Mouse (Mus musculus): ENCODE results near the gene Uck2. TPM values are rescaled to one million over a fixed set of nuclear protein-coding genes. Genes with fewer than 3 reads are reported as not detected.

The Uck2 gene
- 58.4 and 63.4 TPM in 2 replicates for polyA plus RNA-seq (2015; fragmentation: Nextera tagmentation; extraction: Ambion mirVana)

DNA sequence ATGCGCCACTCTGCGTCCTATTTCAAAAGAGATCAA, at the start of gene Uck2:
Gene Uck2, minus strand, starts transcription at position 1 of the 36 bp plus-strand sequence.
- ATAC-seq (ENCODE audit: low FRiP score), result no peak
- Histone ChIP-seq H3K9ac (peak within 1 kb of the TSS; percentile 94), H3K27ac (peak within 1 kb of the TSS; percentile 98), H3K4me3 (peak within 1 kb of the TSS; percentile 90), H3K9me3 (no peaks in the 10 kb centered on the region), H3K27me3 (peaks cover 4% of the 10 kb centered on the region; the same call in 1 of the 2 replicates), H3K4me2 (peak within 1 kb of the TSS; percentile 71), H3K36me3 (no peaks in the 10 kb centered on the region), H3K4me1 (replicated peaks) (peaks cover 36% of the 10 kb centered on the region)
- 0% methylated on average over 2 of the region's 2 CpGs for WGBS

GRCm38 (mm10) chr1:167331106-167331505, 46.0 kb upstream of the Uck2 start:
- Histone ChIP-seq H3K9ac (no peak overlapping the region), H3K4me1 (replicated peaks) (no peaks in the 10 kb centered on the region), H3K4me2 (no peak overlapping the region), H3K27me3 (no peaks in the 10 kb centered on the region), H3K36me3 (peaks cover 52% of the 10 kb centered on the region), H3K4me3 (no peak overlapping the region), H3K27ac (no peak overlapping the region), H3K9me3 (no peaks in the 10 kb centered on the region)
- WGBS, result 92% methylated on average over 8 of the region's 8 CpGs
- ATAC-seq (ENCODE audit: low FRiP score), result no peak

GRCm38 (mm10) chr1:167328776-167329175, 43.7 kb upstream of the Uck2 start:
- no peak overlapping the region for H3K4me3 ChIP-seq
- peaks cover 62% of the 10 kb centered on the region for H3K36me3 ChIP-seq
- WGBS, result 85% methylated on average over 6 of the region's 6 CpGs
- H3K4me1 ChIP-seq (replicated peaks), result no peaks in the 10 kb centered on the region
- ATAC-seq (ENCODE audit: low FRiP score), result no peak
- no peak overlapping the region for H3K9ac ChIP-seq
- H3K4me2 ChIP-seq, result no peak overlapping the region
- H3K27me3 ChIP-seq, result no peaks in the 10 kb centered on the region
- H3K27ac ChIP-seq, result no peak overlapping the region
- H3K9me3 ChIP-seq, result no peaks in the 10 kb centered on the region

GRCm38 (mm10) chr1:167321691-167322090, 36.6 kb upstream of the Uck2 start:
- H3K36me3 ChIP-seq, result peaks cover 81% of the 10 kb centered on the region
- no peaks in the 10 kb centered on the region for H3K9me3 ChIP-seq
- no peak for ATAC-seq (ENCODE audit: low FRiP score)
- H3K4me1 ChIP-seq (replicated peaks), result no peaks in the 10 kb centered on the region
- no peak overlapping the region for H3K27ac ChIP-seq
- no peak overlapping the region for H3K4me3 ChIP-seq
- no peaks in the 10 kb centered on the region for H3K27me3 ChIP-seq
- no peak overlapping the region for H3K9ac ChIP-seq
- H3K4me2 ChIP-seq, result no peak overlapping the region
- 96% methylated on average over 6 of the region's 6 CpGs for WGBS

DNA sequence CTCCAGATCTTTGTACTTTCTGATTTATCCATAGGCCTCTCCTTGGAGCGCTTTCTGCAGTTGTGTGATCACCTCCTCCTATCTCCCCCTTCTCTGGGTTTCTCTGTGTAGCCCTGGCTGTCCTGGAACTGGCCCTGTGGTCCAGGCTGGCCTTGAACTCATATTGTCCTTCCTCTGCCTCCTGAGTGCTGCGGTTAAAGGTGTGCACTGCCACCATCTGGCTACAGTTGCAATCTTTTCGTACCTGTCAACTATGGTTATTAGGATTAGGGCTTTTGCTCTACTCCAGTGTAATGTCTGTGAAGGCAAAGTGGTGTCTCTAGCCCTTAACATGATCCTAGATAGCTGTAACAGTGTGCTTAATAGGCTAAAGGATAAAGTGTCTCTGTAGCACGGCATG, 28.1 kb upstream of the Uck2 start:
- H3K4me1 ChIP-seq (replicated peaks), result peaks cover 9% of the 10 kb centered on the region
- H3K9ac ChIP-seq, result no peak overlapping the region
- no peak for ATAC-seq (ENCODE audit: low FRiP score)
- WGBS, result 87% methylated on average over 4 of the region's 4 CpGs
- peaks cover 42% of the 10 kb centered on the region for H3K36me3 ChIP-seq
- no peaks in the 10 kb centered on the region for H3K9me3 ChIP-seq
- H3K4me2 ChIP-seq, result no peak overlapping the region
- H3K27me3 ChIP-seq, result no peaks in the 10 kb centered on the region
- H3K27ac ChIP-seq, result no peak overlapping the region
- H3K4me3 ChIP-seq, result no peak overlapping the region

DNA sequence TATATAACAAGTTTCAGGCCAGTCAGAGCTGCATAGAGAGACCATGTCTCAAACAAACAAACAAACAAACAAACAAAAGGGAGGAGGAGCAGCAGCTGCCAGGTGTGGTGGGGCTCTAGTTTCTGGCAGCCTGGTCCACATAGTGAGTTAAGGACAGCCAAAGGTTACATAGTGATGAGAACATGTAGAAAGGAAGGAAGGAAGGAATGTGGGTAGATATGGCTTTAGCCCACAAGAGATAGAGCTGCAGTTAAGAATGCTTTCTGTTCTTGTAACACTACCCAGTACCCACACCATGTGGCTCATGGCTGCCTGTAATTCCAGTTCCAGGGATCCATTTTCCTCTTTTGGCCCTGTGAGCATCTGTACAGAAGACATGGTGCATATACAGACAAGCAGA, 27.2 kb upstream of the Uck2 start:
- H3K9me3 ChIP-seq, result no peaks in the 10 kb centered on the region
- H3K36me3 ChIP-seq, result peaks cover 33% of the 10 kb centered on the region
- peaks cover 13% of the 10 kb centered on the region for H3K4me1 ChIP-seq (replicated peaks)
- no peak for ATAC-seq (ENCODE audit: low FRiP score)
- H3K4me3 ChIP-seq, result no peak overlapping the region
- no peaks in the 10 kb centered on the region for H3K27me3 ChIP-seq
- no peak overlapping the region for H3K4me2 ChIP-seq
- no peak overlapping the region for H3K27ac ChIP-seq
- no peak overlapping the region for H3K9ac ChIP-seq

- peak within 1 kb of the TSS; percentile 81 for H3K4me3 ChIP-seq
- peak; percentile 98 for ATAC-seq (ENCODE audit: low FRiP score)
- H3K4me1 ChIP-seq (replicated peaks), result peaks cover 13% of the 10 kb centered on the region
- H3K27ac ChIP-seq, result peak within 1 kb of the TSS; percentile 95
- H3K36me3 ChIP-seq, result peaks cover 13% of the 10 kb centered on the region
- peak within 1 kb of the TSS; percentile 89 for H3K9ac ChIP-seq
- no peaks in the 10 kb centered on the region for H3K9me3 ChIP-seq
- WGBS, result under 1% methylated on average over 81 of the region's 82 CpGs
- H3K27me3 ChIP-seq, result no peaks in the 10 kb centered on the region
- peak within 1 kb of the TSS; percentile 82 for H3K4me2 ChIP-seq
Measured at GRCm38 (mm10) chr1:167308261-167309054, 23.3 kb upstream of the Uck2 start, which contains the start of gene Tmco1. Tmco1 (plus strand) TSS chr1:167308378.

GRCm38 (mm10) chr1:167307674-167308073, 22.6 kb upstream of the Uck2 start:
- Histone ChIP-seq H3K4me1 (replicated peaks) (peaks cover 13% of the 10 kb centered on the region), H3K9me3 (no peaks in the 10 kb centered on the region), H3K36me3 (peaks cover 8% of the 10 kb centered on the region), H3K4me2 (peak overlapping the region; percentile 82), H3K27me3 (no peaks in the 10 kb centered on the region), H3K4me3 (peak overlapping the region; percentile 81), H3K9ac (peak overlapping the region; percentile 89), H3K27ac (peak overlapping the region; percentile 95)
- ATAC-seq (ENCODE audit: low FRiP score), result no peak
- WGBS, result 68% methylated on average over 11 of the region's 11 CpGs

GRCm38 (mm10) chr1:167306451-167307240, 21.5 kb upstream of the Uck2 start:
- Histone ChIP-seq H3K36me3 (peaks cover 3% of the 10 kb centered on the region), H3K9me3 (no peaks in the 10 kb centered on the region), H3K4me3 (no peak overlapping the region), H3K9ac (no peak overlapping the region), H3K27ac (no peak overlapping the region), H3K4me1 (replicated peaks) (peaks cover 13% of the 10 kb centered on the region), H3K4me2 (no peak overlapping the region), H3K27me3 (no peaks in the 10 kb centered on the region)
- no peak for ATAC-seq (ENCODE audit: low FRiP score)
- WGBS, result 74% methylated on average over 5 of the region's 5 CpGs

DNA sequence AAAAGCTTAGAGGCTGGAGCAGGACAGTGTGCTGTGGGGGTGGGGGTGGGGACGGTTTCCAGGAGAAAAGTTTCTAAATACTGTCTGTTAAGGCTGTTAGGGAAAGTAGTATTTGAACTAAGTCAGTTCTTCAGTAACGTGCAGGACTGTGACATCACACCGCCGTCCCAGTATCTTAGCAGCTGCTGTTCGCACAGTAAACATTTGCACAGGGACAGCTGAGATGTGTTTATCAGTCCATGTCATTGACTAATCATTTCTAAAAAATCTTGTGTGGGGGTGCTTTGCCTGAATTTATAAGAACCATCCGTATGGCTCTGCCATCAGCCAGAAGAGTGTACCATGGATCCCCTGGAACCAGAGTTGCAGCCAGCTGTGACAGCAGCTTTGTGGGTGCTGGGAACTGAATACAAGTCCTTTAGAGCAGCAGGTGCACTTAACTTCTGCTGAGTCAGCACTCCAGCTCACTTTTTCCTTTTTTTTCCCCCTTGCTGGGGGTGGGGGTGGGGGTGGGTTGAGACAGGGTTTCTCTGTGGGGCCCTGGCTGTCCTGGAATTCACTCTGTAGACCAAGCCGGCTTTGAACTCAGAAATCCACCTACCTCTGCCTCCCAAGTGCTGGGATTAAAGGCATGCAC, 20.5 kb upstream of the Uck2 start:
- 64% methylated on average over 7 of the region's 7 CpGs for WGBS
- no peak for ATAC-seq (ENCODE audit: low FRiP score)
- H3K27ac ChIP-seq, result no peak overlapping the region
- H3K36me3 ChIP-seq, result peaks cover 3% of the 10 kb centered on the region
- H3K4me1 ChIP-seq (replicated peaks), result peaks cover 13% of the 10 kb centered on the region
- no peak overlapping the region for H3K4me3 ChIP-seq
- no peak overlapping the region for H3K9ac ChIP-seq
- H3K27me3 ChIP-seq, result no peaks in the 10 kb centered on the region
- no peak overlapping the region for H3K4me2 ChIP-seq
- no peaks in the 10 kb centered on the region for H3K9me3 ChIP-seq

GRCm38 (mm10) chr1:167300122-167300521, 15.0 kb upstream of the Uck2 start:
- 83% methylated on average over 2 of the region's 2 CpGs for WGBS
- no peak for ATAC-seq (ENCODE audit: low FRiP score)
- peaks cover 6% of the 10 kb centered on the region for H3K4me1 ChIP-seq (replicated peaks)
- no peak overlapping the region for H3K27ac ChIP-seq
- no peak overlapping the region for H3K9ac ChIP-seq
- no peaks in the 10 kb centered on the region for H3K36me3 ChIP-seq
- no peaks in the 10 kb centered on the region for H3K27me3 ChIP-seq
- H3K4me2 ChIP-seq, result no peak overlapping the region
- H3K4me3 ChIP-seq, result no peak overlapping the region
- H3K9me3 ChIP-seq, result no peaks in the 10 kb centered on the region

DNA sequence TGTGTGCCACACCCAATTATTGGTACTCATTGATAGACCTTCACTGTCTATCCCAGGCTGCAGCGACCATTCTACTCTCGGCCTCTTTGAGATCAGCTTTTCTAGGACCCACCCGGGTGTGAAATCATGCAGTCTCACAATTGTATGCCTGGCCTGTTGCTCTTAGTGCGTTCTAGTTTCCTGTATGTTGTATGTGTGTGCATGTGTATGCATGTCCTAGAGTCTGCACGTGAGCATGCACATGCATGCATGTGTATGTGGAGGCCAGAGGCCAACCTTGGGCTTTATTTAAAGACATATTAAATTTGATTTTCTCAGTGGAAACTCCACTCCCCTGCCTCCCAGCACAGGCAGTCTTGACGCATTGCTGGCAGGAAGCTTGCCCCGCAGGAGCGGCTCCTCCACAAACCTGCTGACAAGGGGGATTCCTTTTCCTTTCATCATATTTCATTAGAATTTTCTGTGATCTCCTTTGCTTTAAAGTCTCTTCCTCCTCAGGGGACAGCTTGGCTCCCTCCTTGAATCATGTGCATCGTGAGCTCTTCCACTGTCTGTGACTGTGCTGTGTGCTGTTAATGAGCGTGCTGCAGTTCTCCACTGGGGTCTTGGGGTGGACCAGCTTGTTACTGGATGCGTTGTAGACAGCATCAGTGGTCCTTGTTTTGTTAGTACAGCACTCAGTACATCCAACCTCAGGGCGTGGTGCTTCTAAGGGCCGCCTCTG, 10.7 kb upstream of the Uck2 start:
- Histone ChIP-seq H3K27me3 (no peaks in the 10 kb centered on the region), H3K4me3 (no peak overlapping the region), H3K36me3 (no peaks in the 10 kb centered on the region), H3K27ac (no peak overlapping the region), H3K9me3 (no peaks in the 10 kb centered on the region), H3K4me2 (no peak overlapping the region), H3K9ac (no peak overlapping the region), H3K4me1 (replicated peaks) (peaks cover 6% of the 10 kb centered on the region)
- ATAC-seq (ENCODE audit: low FRiP score), result no peak
- 60% methylated on average over 13 of the region's 13 CpGs for WGBS
